ENCODE assay signal across 7 mouse cellular contexts in the genomic region with DNA sequence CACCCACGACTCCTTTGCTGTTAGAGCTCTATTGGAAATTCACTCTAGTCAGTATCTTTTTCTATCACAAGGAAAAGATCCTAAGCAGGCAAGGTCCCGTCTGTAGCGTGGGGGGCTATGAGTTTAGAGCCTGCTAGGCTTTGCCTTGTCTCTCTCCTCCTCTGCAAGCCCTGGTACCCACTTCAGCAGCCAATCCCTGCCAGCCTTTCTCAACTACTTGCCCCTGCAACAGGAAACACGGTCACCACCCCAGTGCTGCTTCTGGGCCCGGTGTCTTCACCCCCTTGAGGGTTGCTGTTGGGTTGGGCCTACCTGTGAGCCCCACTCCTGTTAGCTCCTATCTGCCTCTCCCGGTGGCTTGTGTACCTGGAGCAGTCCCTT. TPM values are rescaled to one million over a fixed set of nuclear protein-coding genes. Genes with fewer than 3 reads are reported as not detected.
DNase-seq lines count a peak whose midpoint lies in the region; ATAC-seq and TF ChIP-seq lines count a peak whose summit lies in the region.

No protein-coding gene starts in this region.

- TF ChIP-seq EP300 in stomach, postnatal 0 days (optimal IDR thresholded peaks at IDR 0.05): no peak

- no peak overlapping the region for H3K4me3 ChIP-seq in kidney, embryonic 16.5 days (ENCODE audit: low read length)
- no peak overlapping the region for H3K4me3 ChIP-seq in embryonic facial prominence, embryonic 14.5 days (ENCODE audit: low read depth, low read length)
- no peak overlapping the region for H3K4me3 ChIP-seq in liver, embryonic 11.5 days (ENCODE audit: low read depth, low read length)
- H3K4me3 ChIP-seq in stomach, postnatal 0 days (ENCODE audit: low read depth, low read length): no peak overlapping the region

- no peak for ATAC-seq in kidney, embryonic 16.5 days (ENCODE audit: low FRiP score, low TSS enrichment)
- no peak for ATAC-seq in embryonic facial prominence, embryonic 14.5 days (ENCODE audit: low read depth)
- no peak for ATAC-seq in liver, embryonic 11.5 days (replicated peaks; ENCODE audit: low FRiP score)
- ATAC-seq in stomach, postnatal 0 days (ENCODE audit: low FRiP score, low TSS enrichment): no peak

- no peak overlapping the region for H3K4me2 ChIP-seq in kidney, embryonic 16.5 days (replicated peaks; ENCODE audit: low read depth, low read length)
- H3K4me2 ChIP-seq in embryonic facial prominence, embryonic 14.5 days (ENCODE audit: low read depth, low read length): no peak overlapping the region
- H3K4me2 ChIP-seq in liver, embryonic 11.5 days: no peak overlapping the region
- no peak overlapping the region for H3K4me2 ChIP-seq in stomach, postnatal 0 days (replicated peaks; ENCODE audit: low read depth)

- no peak for DNase-seq in kidney, postnatal 14 days
- no peak for DNase-seq in embryonic facial prominence, embryonic 14.5 days (ENCODE audit: low spot score)
- DNase-seq in liver, embryonic 11.5 days (ENCODE audit: low spot score): no peak
- DNase-seq in stomach, postnatal 0 days (ENCODE audit: low spot score): no peak
- no peak for DNase-seq in layer of hippocampus, postnatal 36 days
- no peak for DNase-seq in layer of hippocampus, adult 11-12 months (ENCODE audit: low spot score)

- H3K27ac ChIP-seq in kidney, embryonic 16.5 days (ENCODE audit: low read length): peak overlapping the region; percentile 86
- H3K27ac ChIP-seq in embryonic facial prominence, embryonic 14.5 days (replicated peaks; ENCODE audit: low read depth, low read length): peak overlapping the region; percentile 41; the same call in 1 of the 2 replicates
- H3K27ac ChIP-seq in liver, embryonic 11.5 days (ENCODE audit: low read depth, low read length): peak overlapping the region; percentile 36; the same call in 1 of the 2 replicates
- H3K27ac ChIP-seq in stomach, postnatal 0 days (replicated peaks): peak overlapping the region; percentile 58

- peaks cover 68% of the 10 kb centered on the region for H3K4me1 ChIP-seq in kidney, embryonic 16.5 days (ENCODE audit: insufficient read depth, low read length)
- peaks cover 52% of the 10 kb centered on the region for H3K4me1 ChIP-seq in embryonic facial prominence, embryonic 14.5 days (ENCODE audit: control insufficient read depth, insufficient read depth, low read length)
- peaks cover 55% of the 10 kb centered on the region for H3K4me1 ChIP-seq in liver, embryonic 11.5 days (replicated peaks; ENCODE audit: control insufficient read depth, insufficient read depth, low read length)
- peaks cover 27% of the 10 kb centered on the region for H3K4me1 ChIP-seq in stomach, postnatal 0 days (replicated peaks; ENCODE audit: control insufficient read depth, insufficient read depth)

- WGBS in kidney, embryonic 16.5 days: 61% methylated on average over 6 of the region's 6 CpGs
- 51% methylated on average over 6 of the region's 6 CpGs for WGBS in embryonic facial prominence, embryonic 14.5 days
- WGBS in liver, embryonic 11.5 days: 67% methylated on average over 6 of the region's 6 CpGs
- WGBS in stomach, postnatal 0 days: 62% methylated on average over 6 of the region's 6 CpGs

- no peaks in the 10 kb centered on the region for H3K9me3 ChIP-seq in kidney, embryonic 16.5 days (ENCODE audit: low read length)
- no peaks in the 10 kb centered on the region for H3K9me3 ChIP-seq in embryonic facial prominence, embryonic 14.5 days (ENCODE audit: control insufficient read depth, low read length)
- no peaks in the 10 kb centered on the region for H3K9me3 ChIP-seq in liver, embryonic 11.5 days (ENCODE audit: control insufficient read depth, low read length)
- H3K9me3 ChIP-seq in stomach, postnatal 0 days (ENCODE audit: control insufficient read depth, low read length): no peaks in the 10 kb centered on the region

- 0 out of 2 replicates have a peak overlapping the region, but pooled peaks have one; percentile 14 for H3K9ac ChIP-seq in kidney, embryonic 16.5 days (replicated peaks; ENCODE audit: low read length)
- H3K9ac ChIP-seq in embryonic facial prominence, embryonic 14.5 days (ENCODE audit: low read depth, low read length): no peak overlapping the region
- 0 out of 2 replicates have a peak overlapping the region, but pooled peaks have one; percentile 0 for H3K9ac ChIP-seq in liver, embryonic 11.5 days (ENCODE audit: low read depth, low read length)
- no peak overlapping the region for H3K9ac ChIP-seq in stomach, postnatal 0 days (ENCODE audit: low read length)

- H3K27me3 ChIP-seq in kidney, embryonic 16.5 days (ENCODE audit: insufficient read depth, low read length): no peaks in the 10 kb centered on the region
- H3K27me3 ChIP-seq in embryonic facial prominence, embryonic 14.5 days (replicated peaks; ENCODE audit: control insufficient read depth, insufficient read depth, low read length): no peaks in the 10 kb centered on the region
- H3K27me3 ChIP-seq in liver, embryonic 11.5 days (replicated peaks; ENCODE audit: control insufficient read depth, insufficient read depth, low read length): no peaks in the 10 kb centered on the region
- no peaks in the 10 kb centered on the region for H3K27me3 ChIP-seq in stomach, postnatal 0 days (ENCODE audit: control insufficient read depth, insufficient read depth, low read length)

- peaks cover 3% of the 10 kb centered on the region for H3K36me3 ChIP-seq in kidney, embryonic 16.5 days (ENCODE audit: insufficient read depth, low read length)
- H3K36me3 ChIP-seq in embryonic facial prominence, embryonic 14.5 days (ENCODE audit: control insufficient read depth, insufficient read depth, low read length): peaks cover 9% of the 10 kb centered on the region; the same call in 1 of the 2 replicates
- peaks cover 8% of the 10 kb centered on the region for H3K36me3 ChIP-seq in liver, embryonic 11.5 days (ENCODE audit: control insufficient read depth, insufficient read depth, low read length)
- no peaks in the 10 kb centered on the region for H3K36me3 ChIP-seq in stomach, postnatal 0 days (ENCODE audit: control insufficient read depth, insufficient read depth, low read length)

- no peak for TF ChIP-seq CTCF in stomach, postnatal 0 days (IDR thresholded peaks at IDR 0.05; ENCODE audit: low read depth)

RNA-seq across cellular contexts. Expression of a gene that starts 22.3 kb away (rescaled TPM):
- 37.3 and 40.0 TPM in 2 replicates for polyA plus RNA-seq in kidney, embryonic 16.5 days (2015; fragmentation: Nextera tagmentation; extraction: Ambion mirVana)
- polyA plus RNA-seq in embryonic facial prominence, embryonic 14.5 days (2014; fragmentation: Nextera tagmentation; extraction: Ambion mirVana): 30.8 and 31.7 TPM in 2 replicates
- 28.1 and 33.5 TPM in 2 replicates for polyA plus RNA-seq in liver, embryonic 11.5 days (2014; fragmentation: Nextera tagmentation; extraction: Ambion mirVana)
- polyA plus RNA-seq in stomach, postnatal 0 days (2015; fragmentation: Nextera tagmentation; extraction: Ambion mirVana): 8.0 and 9.4 TPM in 2 replicates
- total RNA-seq in layer of hippocampus, postnatal 36 days (2021): 10 to 100 TPM; 21.3 to 25.0 TPM

RNA-seq across cellular contexts. Expression of a gene that starts 43.7 kb away (rescaled TPM):
- 81.7 and 81.9 TPM in 2 replicates for polyA plus RNA-seq in kidney, embryonic 16.5 days (2015; fragmentation: Nextera tagmentation; extraction: Ambion mirVana)
- polyA plus RNA-seq in embryonic facial prominence, embryonic 14.5 days (2014; fragmentation: Nextera tagmentation; extraction: Ambion mirVana): 37.5 and 41.9 TPM in 2 replicates
- 55.0 and 62.1 TPM in 2 replicates for polyA plus RNA-seq in liver, embryonic 11.5 days (2014; fragmentation: Nextera tagmentation; extraction: Ambion mirVana)
- 36.7 and 40.7 TPM in 2 replicates for polyA plus RNA-seq in stomach, postnatal 0 days (2015; fragmentation: Nextera tagmentation; extraction: Ambion mirVana)
- 100 to 1,000 TPM; 133 to 137 TPM for total RNA-seq in layer of hippocampus, postnatal 36 days (2021)

RNA-seq across cellular contexts. Expression of a gene that starts 54.2 kb away (rescaled TPM):
- polyA plus RNA-seq in kidney, embryonic 16.5 days (2015; fragmentation: Nextera tagmentation; extraction: Ambion mirVana): 36.3 and 36.4 TPM in 2 replicates
- polyA plus RNA-seq in embryonic facial prominence, embryonic 14.5 days (2014; fragmentation: Nextera tagmentation; extraction: Ambion mirVana): 8.0 and 8.3 TPM in 2 replicates
- 4.1 and 4.5 TPM in 2 replicates for polyA plus RNA-seq in liver, embryonic 11.5 days (2014; fragmentation: Nextera tagmentation; extraction: Ambion mirVana)
- 3.2 and 4.2 TPM in 2 replicates for polyA plus RNA-seq in stomach, postnatal 0 days (2015; fragmentation: Nextera tagmentation; extraction: Ambion mirVana)
- 10 to 100 TPM; 41.0 to 59.9 TPM for total RNA-seq in layer of hippocampus, postnatal 36 days (2021)

Comparison
In these comparisons a context has a peak if more than half of its experiments do, and no peak if none do; other contexts are left out.
1. H3K27ac ChIP-seq: peak in every context shown above with its lines; median percentile 86 in kidney, embryonic 16.5 days; 58 in stomach, postnatal 0 days; 41 in embryonic facial prominence, embryonic 14.5 days; 36 in liver, embryonic 11.5 days.
2. H3K9ac ChIP-seq: peak in kidney, embryonic 16.5 days (single experiment) and liver, embryonic 11.5 days (single experiment); none in embryonic facial prominence, embryonic 14.5 days (single experiment) and stomach, postnatal 0 days (single experiment).